Mouse (Mus musculus) lung, postnatal 4 days (tissue): ENCODE data around the gene Gm21366.
"Not testable (repeated sequence)": the region's sequence is repeated elsewhere in the genome, so short reads cannot be mapped to it uniquely, and the experiment has no call there.

Source experiments
- DNase-seq, 2 experiments: peaks; one replicate each; pipeline ENCODE4 v3.0.0; 2021

The Gm21366 gene

DNA sequence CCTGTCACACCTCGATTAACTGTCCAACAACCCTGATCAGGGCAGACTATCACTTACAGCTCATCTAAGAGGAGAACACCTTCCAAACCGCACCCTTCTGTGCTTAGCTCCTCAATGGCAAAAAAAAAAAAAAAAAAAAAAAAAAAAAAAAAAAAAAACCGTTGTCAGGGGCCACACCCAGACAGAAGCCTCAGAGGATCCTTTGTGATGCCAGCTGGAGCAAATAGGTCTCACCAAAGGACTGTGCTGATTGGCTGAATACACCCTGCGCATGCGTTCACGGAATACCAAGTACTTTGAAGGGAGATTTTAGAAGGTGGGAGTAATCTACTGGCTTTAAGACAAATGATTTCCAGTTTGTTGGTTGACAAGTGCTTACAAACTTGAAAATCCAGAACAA is at the start of gene Gm21366:
Gene Gm21366 (minus strand): TSS at position 101 of the 400 bp plus-strand sequence.
- not testable (repeated sequence) for DNase-seq
